Mouse (Mus musculus): ENCODE data around the gene Zfp385b. TPM values are rescaled to one million over a fixed set of nuclear protein-coding genes. Genes with fewer than 3 reads are reported as not detected.

The Zfp385b gene
- total RNA-seq, 2 experiments from 2014 or later = 5.3 to 7.5 TPM

DNA sequence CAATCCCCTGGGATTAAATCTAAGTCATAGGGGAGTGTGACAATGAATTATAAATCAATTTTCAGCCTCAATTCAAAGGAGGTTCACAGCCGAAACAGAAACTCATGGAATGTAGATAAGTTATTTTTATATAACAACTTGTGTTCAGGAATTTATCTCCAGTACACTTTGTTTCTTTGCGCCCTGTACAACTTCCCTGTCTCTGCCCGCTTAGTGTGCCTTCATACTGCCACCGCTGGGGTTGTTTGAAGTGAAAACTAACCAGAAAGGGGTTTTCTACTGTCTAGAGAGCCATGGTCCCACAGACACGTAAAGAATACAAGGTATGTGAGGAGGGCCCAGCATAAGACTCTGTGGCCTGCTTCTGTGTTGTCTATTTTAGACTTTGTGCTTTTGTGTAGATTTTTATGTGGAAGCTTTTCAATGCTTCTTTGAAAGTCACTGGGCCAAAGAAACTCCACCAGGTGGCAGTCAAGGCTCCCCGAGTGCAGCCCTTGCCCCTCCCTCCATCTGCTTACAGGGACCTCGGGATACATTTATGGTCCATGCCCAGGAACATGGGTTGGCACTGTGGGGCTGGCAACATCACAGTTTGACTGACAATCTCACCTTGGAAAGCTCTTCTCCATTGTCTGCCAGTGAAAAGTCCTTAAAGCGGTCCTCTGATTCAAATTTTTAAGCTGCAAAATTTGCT is 23.4 kb downstream of the Zfp385b start:
- intact Hi-C loops (cut with DNase I) = loop anchor here (2.0 kb wide), 1 partner anchor 225 kb away; no protein-coding TSS in a partner anchor
- DNase-seq = peak; percentile 37 to 61

DNA sequence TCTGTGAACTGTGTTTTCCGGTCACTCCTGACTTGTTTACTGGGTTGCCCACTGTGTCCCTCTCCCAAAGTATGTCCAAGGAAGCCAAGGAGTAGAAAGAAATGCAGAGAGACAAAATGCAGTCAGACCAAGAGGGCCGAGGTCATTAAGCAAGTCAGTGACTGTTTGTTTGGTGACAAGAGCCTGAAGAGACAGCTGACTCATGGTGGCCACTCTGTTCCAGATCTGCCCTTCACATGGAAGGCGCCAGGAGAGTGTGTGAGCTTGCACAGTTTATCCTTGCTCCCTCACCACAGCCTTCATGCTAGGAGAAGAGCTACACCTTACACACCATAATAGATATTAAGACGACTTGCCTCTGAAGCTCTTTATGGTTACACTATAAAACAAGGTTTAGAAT is 28.6 kb downstream of the Zfp385b start:
- intact Hi-C loops (cut with DNase I) = no loop called here
- no peak for DNase-seq

DNA sequence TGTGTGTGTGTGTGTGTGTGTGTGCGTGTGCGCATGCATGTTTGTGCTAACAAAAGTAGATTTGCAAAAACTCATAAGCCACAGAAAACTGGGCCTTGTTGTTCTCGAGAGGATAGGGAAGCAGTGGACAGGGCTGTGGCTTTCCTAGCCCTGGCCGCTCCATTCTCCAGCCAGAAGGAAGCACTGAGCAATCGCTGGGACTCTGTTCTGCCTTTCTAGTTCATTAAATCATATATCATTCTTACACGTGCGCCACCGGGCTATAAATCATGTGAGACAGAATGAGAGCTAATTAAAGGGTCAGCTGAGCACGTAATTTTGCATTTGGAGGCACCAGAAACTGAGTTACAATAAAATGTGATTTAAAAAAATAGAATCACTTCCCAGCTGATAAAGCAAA is 29.1 kb downstream of the Zfp385b start:
- DNase-seq = no peak
- intact Hi-C loops (cut with DNase I) = no loop called here

DNA sequence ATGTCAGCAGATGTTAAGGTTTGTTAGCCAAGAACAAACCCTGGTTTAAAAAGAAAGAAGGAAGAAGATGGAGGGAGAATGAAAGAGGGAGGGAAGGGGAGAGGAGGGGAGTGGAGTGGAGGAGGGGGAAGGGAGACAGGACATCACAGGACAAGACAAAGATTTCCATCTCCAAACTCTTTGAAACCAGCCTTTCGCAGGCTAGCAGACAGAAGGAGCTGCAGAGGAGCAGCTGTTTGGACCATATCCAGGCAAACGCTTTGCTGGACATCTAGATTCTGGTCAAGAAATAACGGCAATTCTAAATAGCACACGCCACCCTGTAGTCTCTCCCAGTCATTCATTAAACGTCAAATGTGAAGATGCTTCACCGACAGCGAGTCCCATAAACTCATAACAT is 38.0 kb downstream of the Zfp385b start:
- no peak for DNase-seq
- intact Hi-C loops (cut with DNase I) = no loop called here

DNA sequence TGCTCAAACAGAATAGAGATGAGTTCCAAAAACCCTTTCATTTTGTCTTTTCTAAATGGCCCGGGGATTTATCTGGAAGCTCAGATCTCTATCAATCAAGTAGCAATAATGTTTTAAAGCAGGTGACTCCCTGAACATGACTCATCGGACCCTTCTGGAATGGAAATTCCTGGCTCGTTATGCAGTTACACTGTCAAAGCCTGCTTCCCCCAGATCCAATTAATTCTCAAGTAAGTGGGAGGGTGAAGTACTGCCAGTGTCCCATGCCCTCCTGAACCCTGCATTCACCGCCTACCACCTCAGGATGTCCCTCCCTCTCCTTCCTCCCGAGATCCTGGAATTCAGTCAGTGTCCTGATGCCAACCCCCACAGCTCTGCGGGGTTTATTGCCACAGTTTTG is 41.7 kb downstream of the Zfp385b start:
- DNase-seq = no peak

DNA sequence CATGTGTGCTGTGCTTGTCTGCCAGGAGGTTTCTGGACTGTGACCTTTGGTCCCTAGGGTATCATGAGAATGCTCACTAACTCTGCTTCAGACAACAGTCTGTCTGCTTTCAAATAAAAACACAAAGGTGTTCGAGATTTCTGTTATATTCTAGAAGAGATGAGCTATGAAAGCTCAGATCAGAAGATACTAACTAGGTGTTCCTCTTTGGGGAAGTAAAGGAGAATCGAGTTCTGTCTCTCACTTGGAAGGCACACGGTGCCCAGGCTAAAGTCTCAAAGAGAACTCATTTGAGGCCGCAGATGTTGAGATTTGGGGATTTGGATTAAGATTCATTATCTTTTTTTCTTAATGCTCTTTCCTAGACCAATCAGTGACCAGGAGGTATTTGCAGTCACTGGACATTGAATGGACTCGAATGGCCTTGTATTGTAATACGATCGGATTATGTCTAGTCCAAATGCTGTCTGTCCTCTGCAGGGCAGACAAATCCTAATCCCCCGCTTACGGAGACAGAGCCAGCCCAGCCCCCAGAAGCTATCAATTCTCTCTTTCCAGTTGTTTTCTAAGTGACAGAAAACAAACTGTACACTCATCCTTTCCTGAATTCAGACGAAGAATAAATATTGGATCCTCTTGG is 42.3 kb downstream of the Zfp385b start:
- no peak for DNase-seq
- intact Hi-C loops (cut with DNase I) = no loop called here

More for the DNA sequence above, 41.7 kb downstream of the Zfp385b start:
- intact Hi-C loops (cut with DNase I) = no loop called here

DNA sequence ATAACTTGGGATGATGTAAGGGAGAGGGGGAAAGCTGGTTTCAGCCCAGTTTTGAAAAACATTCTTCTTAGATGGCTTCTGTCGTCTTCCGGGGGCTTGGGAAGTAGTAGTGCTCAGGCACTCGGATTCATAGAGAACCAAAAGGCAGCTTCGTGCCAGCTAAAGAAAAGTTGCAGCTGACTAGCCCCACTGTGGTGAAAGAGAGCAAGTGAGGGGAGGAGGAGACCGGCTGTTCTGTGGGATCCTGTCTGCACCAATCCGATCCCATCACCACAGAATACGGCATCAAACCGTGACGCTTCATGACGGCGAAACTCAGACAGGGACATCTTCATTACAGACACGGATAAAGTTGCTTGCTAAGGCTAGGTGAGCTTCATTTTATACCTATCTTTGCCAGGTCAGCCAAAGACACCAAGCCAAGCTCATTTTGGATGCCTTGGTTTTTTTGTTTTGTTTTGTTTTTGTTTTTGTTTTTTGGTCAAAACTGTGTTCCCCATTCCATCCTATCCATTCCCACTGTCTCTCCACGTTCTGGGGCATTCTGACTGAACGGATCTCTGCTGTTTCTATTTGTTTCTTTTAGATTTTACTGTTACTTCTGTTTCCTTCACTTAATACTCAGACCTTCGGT is 44.1 kb downstream of the Zfp385b start:
- DNase-seq = peak in 1 of 2 experiments; percentile 17
- intact Hi-C loops (cut with DNase I) = no loop called here

DNA sequence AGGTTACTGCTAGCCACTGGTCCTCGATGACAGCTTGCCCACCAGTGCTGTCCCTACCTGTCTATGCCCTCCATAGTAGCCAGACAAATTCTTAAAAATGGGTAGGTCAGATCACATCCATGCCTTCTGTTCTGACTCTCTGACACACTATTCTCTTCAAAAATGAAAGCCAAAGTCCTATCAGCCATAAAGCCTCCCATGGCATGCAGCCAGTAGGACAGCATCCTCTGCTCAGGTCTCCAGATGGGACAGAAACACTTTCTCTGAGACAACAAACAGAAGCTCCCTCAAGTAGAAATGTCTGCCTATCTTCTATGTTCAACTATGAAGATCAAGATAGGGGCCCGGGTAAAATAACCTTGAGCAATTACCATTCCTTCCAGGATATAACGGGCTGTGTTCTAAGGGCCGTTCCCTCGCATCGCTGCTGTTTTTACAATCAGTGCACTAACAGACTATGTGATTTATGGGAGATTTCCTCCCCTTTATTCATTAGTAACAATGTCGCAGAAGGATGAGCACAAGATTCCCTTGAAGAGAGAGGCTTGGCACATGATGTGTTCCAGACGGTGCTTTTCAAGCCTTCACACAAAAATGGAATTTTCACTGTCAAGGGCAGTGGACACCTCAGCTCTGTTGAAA is 49.3 kb downstream of the Zfp385b start:
- intact Hi-C loops (cut with DNase I) = no loop called here
- no peak for DNase-seq

DNA sequence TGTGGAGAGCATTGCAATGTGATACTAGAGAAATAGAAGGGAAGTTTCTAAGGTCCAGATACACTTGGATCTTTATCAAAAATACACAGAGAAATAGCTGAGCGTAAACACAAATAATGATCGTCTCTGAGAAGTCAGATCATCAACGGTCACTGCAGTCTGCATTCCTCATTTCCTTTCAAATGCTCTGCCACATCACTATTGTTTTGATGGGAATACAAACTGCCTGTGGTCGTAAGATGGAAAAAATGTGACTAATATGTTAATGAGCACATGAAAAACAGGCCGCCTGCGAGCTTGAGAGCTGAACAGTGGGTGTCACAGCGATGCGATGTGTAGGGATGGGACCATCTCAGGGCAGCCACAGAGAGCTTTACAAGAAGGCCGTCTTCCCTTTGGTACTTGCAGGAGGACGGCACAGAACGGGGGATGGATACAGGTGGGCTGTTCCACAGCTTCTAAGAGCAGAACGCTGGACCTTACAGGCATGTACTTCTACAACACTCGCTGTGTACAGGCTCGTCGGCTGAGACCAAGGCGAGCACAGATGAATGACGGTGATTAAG is 51.0 kb downstream of the Zfp385b start:
- intact Hi-C loops (cut with DNase I) = no loop called here
- no peak for DNase-seq

DNA sequence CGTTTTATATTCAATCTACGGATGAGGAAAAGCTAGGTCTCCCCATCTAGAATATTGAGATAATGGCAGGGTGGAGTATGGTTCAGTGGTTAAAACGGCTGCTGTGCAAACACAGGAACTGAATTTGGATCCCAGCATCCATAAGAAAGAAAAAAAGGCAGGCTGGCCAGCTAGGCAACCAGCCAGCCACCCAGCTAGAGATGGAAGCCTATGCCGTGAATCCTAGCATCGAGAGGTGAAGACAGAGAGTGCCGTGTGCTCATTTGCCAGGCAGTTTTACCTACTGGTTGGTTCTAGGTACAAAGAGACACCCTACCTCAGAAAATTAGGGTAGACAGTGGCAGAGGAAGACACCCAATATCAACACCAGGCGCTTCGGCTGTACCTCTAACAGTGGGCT is 57.5 kb downstream of the Zfp385b start:
- intact Hi-C loops (cut with DNase I) = no loop called here
- DNase-seq = no peak

DNA sequence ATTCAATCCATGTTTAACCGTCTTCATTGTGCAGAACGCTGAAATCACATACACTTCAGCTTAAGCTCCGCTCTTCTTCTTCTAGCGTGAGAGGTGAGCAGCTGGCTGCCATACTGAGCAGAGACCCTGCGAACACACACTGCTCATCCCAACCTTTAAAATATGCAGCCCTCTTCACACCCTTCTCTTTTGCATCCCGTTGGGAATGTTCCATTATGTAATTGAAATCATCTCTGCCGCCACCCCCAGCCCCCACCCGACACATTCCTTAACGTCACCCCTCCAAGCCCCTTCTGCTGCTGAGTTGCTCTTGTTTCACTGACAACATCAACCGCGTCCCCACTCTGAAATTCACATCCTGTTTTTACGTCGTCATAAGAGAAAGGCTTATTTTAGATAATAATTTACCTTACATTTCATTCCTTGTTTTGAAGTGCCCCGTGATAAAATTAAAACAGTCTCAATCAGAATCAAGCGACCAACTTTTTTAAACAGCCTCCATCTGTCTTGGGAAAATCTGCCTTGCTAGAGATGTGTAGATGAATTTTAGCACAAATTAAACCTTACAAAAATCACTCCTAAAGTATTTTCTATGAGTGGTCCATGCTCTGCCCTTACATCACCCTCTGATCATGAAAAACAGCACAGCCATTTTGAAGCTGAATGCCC is 60.9 kb downstream of the Zfp385b start:
- DNase-seq = no peak
- intact Hi-C loops (cut with DNase I) = no loop called here

DNA sequence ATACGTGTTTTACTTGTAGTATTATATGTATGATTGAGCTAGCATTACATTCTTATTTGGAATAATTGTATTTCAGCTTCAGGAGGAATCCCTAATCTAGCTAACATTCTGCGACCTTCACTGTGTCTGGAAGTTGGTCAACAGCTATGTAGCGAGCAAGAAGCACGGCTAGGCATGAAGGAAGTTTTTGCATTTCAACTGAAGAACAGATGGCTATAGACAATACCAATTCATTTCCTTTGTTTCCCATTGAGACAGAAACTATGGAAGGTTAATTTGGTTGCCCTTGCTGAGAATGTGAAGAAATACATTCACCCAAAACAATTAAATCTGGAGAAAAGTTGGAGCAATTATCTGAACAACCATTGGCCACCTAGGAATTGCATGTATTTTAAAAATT is 66.9 kb downstream of the Zfp385b start:
- no peak for DNase-seq
- intact Hi-C loops (cut with DNase I) = no loop called here

DNA sequence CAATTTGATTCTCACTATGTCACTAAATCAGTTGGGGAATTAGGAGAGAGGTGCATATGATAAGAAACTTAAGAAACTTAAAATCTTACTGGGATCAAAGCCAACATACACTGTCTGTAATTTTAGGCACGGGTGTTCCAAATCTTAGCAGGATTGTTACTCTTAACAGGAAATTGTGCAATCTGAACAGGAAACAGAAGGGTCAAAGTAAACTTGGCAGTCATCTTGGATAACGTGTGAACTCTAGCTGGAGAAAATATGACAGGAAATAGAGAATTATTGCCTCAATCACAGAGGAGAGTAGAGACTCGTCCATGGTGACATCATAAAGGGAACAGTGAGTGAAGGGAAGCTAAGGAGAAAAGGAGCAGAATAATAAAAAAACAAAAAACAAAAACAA is 69.8 kb downstream of the Zfp385b start:
- intact Hi-C loops (cut with DNase I) = no loop called here
- no peak for DNase-seq

DNA sequence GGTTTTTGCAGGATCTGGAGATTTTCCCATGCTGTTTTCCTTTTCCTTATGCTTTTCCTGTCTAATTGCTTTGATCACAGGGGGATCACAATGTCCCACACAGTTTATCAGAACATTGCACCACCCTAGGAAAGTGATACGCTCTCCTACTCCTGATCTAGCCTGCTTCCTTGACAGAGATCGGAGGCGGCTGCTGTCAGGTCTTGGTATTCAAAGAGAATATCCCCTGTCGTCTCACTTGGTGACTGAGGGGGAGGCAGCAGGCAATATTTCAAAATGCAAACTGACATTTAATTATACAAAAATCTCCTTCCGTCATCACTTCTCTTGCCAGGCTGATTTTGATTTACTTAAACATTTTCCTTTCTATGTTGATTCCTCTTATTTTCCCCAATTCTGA is 73.0 kb downstream of the Zfp385b start:
- intact Hi-C loops (cut with DNase I) = no loop called here
- DNase-seq = no peak

DNA sequence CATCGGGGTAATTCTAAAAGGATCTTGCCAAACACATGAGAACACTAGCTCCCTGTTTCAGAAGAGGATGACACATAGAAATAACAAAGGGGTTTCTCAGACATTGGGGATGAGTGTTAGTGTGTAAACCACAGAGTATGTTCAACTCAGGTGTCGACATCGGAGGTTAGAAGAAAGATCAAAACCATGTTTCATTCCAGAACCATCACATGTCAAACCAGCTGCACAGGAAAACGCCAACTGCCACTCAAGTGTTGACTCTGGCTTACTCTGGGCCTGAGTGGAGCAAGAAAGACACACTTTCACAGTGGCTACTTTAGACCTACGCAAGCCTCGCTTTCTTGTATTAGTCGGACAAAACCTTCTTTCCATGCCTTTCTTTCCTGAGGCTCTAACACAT is 74.2 kb downstream of the Zfp385b start:
- intact Hi-C loops (cut with DNase I) = no loop called here
- DNase-seq = no peak

DNA sequence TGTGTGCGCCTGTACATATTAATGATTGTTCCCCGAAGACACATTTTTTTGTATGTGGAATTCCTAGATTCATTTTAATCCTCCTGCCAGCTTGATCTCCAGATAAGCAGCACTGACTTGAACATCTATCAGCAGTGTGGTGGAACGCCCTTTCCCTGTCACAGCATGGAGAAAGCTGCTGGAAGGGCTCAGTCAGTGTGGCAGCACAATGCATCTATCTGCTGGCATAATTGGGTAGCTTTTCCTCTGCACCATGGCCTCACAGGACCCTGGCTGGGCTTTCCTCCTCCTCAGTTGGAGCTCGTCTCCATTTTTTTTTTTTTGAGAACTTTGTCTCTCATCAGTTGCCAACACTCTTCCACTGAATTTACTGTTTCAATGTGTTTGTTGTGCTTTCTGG is 77.1 kb downstream of the Zfp385b start:
- intact Hi-C loops (cut with DNase I) = no loop called here
- no peak for DNase-seq

DNA sequence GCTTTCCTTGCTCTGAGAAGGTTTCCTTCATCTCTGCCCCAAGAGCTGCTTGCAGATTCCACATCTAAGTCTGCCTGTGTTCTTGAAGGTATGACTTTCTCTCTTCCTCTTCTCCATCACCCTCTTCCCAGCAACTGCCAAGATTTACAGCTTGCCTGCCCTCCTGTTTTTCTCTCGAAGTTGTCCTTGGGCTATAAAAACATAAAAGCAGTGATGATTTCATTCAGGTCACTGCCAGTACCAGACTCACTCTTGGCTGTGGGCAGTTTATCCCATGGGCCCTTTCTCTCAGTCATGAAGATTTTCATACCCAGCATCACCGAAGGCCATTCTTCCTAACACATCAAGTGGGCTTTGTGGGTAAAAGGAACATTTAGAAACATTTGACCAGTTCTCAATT is 89.2 kb downstream of the Zfp385b start:
- DNase-seq = no peak
- intact Hi-C loops (cut with DNase I) = no loop called here

DNA sequence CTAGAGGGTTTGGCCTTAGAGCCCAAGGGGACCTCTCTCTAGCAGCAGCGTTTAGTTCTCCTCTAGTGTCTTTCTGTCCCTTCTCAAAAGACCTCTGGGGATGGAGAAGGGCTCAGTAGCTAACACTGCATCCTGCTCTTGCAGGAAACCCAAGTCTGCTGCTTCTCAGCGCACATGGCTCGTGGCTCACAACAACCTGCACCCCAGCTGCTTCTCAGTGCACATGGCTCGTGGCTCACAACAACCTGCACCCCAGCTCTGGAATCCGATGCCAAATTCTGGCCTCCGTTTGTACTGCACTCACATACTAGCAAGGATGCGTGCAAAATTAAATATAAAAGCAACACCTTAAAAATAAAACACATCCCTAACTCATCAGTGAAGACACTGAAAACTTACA is 92.6 kb downstream of the Zfp385b start:
- no peak for DNase-seq
- intact Hi-C loops (cut with DNase I) = no loop called here

DNA sequence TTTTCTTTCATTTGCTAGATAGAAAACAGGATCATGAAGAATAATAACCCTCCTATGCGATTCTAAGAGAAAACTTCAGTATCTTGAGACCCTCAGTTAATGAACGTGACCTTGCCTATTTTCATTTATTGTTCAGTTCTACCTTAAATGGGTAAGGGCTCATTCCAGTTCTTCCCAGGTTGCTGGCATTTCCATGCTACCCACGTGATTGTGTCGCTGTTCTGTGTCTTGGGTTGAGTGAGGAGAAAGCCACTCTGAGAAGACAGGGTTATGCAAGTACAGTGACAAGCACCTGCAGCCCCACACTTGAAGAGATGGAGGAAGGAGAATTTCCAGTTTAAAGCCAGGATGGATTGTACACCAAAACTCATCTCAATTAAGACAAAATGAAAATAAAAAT is 98.6 kb downstream of the Zfp385b start:
- DNase-seq = no peak
- intact Hi-C loops (cut with DNase I) = no loop called here

DNA sequence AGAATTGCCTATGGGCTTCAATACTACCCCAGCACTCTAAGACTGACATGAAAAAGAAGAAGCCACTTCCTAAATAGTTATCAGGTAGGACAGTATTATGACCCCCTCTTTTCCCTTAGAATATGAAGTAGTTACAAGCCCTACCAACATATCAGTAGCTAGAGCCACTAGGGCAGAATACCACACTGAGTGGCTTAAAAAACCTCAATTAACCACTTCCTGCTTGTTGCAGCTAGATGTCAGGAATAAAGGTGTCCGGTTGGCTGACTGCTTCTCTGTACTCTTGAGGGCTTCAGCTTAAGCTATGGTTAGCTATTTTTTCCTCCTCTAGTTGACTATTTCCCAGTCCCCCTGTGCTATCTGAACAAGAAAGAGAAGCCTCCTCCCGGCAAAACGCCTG is 103.1 kb downstream of the Zfp385b start:
- intact Hi-C loops (cut with DNase I) = no loop called here
- no peak for DNase-seq

DNA sequence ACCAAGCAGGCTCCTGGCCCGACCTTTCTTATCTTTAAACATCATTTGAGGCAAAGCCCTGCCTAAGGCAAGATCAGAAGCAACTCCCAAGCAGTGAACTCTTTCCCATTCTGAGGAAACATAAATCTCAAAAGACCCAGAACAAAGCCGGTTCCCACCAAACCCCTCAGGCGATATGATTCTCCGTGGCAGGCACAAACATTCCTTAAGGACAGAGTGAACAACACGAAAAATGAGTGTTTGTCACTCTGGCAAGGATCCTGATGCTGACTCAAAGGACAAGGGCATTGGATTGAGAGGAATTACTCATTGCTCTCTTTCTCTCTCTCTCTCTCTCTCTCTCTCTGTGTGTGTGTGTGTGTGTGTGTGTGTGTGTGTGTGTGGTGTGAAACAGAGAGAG is 105.6 kb downstream of the Zfp385b start:
- intact Hi-C loops (cut with DNase I) = no loop called here
- DNase-seq = peak in 1 of 2 experiments; percentile 3

Measured in heart, postnatal 14 days (tissue).